Mouse (Mus musculus): ENCODE results near the gene Morn1.
"Not testable (repeated sequence)": the region's sequence is repeated elsewhere in the genome, so short reads cannot be mapped to it uniquely, and the experiment has no call there.

Gene Morn1

DNA sequence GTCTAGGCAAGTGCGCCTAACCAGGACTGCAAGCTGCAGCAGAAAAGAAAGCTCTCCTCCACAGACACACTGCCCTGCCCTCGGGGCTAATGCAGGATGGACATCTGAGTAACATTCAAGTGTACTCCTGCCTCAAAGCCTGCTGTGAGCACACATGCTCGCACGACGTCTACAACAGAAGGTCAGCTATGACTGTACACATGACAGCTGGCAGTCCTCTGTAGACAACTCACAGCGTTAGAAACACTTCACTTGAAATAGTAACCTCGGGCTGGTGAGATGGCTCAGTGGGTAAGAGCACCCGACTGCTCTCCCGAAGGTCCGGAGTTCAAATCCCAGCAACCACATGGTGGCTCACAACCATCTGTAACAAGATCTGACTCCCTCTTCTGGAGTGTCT, 7.6 kb upstream of the Morn1 start:
- not testable (repeated sequence) for DNase-seq (ENCODE audit: low spot score)

DNA sequence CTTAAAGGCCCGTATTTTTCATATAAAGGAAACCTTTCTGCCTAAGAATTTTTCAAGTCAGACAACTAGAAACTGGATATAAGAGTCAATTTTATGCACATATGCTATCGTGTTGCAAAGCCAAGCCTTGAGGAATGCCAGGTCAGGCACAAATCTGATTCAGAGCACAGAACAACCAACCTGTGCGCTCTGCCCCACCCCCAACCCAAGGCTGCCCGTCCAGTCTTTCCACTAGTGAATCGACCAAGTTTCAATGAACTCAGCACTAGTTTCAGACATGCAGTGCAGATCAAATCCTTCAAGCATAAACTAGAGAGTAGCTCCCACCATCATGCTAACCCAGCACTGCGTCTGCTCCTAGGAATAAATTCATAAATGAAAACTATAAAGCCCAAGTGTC, 6.7 kb upstream of the Morn1 start:
- DNase-seq (ENCODE audit: low spot score) = no peak

DNA sequence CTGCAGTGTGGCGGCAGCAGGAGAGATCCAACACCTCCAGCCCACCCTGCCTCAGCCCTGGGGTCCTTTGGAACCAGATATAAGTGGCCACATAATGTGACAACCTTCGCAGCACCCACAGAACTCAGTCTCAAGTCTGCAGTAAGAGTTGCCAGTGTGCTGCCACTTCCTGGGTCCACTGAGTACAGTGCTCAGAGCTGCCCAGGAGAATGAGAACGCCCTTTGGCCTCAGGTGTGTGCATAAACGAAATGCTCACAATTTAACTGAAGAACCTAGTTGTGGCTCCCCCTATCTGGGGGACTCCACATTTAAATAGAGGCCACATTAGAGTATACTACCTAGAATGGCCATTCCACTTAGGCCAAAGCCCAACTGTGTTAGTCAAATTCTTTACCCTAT, 2.8 kb upstream of the Morn1 start:
- no peak for DNase-seq (ENCODE audit: low spot score)

DNA sequence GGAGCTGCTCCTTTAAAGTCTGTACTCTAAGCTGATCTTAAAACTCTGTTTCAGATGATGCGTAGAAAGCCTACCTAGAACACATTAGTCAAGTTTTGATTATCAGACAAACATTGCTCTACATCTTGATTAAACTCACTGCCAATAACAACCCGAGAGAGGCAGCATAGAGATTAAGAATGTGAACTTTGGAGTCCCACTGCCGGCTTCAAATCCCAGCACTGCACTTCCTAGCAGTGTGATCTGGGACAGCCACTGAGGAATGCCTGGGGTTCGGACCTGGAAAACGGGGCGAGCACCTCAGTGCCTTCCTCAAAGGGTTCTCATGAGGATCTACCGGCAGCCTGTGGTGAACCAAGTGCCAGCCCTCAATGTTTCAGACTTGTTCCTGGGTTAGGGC, 2.0 kb upstream of the Morn1 start:
- DNase-seq (ENCODE audit: low spot score) = no peak

DNA sequence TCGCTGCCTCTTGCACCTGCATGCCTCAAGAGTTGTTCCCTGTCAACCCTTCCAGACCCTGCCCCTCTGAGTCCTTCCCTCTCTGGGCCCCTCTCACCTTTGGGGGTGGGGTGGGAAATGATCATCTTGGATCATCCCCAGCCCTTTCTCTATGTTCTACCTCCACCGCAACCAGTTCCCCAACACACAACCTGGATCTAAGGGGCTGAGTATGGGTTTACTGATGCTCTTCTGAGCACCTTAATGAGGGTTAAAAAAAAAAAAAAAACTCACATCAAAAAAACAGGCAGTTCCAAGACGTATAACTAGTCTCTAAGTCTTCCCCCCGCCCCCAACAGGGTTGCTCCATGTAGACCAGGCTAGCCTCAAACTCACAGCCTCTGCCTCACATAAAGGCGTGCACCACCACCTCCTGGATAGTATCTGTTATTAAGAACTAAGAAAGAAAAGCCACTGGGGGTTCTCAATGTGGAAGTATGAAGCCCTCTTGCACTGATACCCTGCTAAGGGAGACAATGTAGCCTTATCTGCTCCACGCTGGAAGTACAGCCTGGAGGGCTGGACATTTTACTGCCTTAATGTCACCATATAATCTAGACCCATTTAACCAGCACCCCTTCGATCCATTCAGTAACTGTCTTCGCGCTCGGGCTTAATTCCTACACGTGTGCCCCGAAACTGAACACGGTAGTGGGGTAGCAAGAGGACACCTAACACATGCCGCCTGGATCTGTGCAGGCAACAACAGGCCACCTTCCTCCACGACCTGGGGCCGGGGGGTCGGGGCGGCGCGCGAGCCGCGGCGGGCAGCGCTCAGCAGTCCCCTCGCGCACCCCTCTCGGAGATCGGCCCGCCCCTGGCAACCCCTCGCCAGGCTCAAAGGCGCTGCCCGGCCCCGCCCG, 920 bp upstream of the Morn1 start:
- DNase-seq (ENCODE audit: low spot score) = no peak

DNA sequence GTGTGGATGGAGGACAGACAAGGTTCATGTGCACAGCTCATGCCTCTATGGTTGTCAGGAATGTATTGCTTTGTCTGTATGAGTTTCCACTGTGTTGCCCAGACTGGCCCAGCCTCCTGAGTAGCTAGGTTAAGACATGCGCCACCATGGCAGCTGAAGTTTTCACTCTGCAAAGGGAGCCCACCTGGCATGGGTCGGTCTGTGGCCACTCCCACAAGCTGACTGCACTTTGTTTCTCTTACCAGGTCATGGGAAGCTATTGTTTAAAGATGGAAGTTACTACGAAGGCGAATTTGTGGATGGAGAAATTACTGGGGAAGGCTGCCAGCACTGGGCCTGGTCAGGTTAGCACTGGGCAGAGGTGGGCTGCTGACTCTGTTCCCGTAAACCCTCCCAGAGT, 2.9 kb downstream of the Morn1 start:
- DNase-seq (ENCODE audit: low spot score) = no peak

DNA sequence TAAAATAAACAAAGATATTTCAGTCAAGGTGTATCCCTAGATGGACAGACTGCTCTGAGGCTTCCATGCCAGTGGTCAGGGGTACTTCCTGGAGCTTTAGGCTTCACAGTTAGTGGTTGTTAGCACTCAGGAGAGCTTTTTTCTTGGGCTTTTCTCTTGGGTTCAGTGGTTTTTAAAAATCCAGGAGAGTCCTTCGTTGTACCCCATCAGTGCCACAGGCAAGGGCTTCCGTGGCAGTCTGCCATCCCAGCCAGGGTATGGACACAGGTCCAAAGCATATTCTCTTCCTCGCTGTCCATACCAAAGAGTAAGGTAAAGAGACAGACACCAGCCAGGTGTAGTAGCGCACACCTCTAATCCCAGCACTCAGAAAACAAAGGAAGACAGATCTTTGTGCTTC, 3.8 kb downstream of the Morn1 start:
- DNase-seq (ENCODE audit: low spot score) = no peak

DNA sequence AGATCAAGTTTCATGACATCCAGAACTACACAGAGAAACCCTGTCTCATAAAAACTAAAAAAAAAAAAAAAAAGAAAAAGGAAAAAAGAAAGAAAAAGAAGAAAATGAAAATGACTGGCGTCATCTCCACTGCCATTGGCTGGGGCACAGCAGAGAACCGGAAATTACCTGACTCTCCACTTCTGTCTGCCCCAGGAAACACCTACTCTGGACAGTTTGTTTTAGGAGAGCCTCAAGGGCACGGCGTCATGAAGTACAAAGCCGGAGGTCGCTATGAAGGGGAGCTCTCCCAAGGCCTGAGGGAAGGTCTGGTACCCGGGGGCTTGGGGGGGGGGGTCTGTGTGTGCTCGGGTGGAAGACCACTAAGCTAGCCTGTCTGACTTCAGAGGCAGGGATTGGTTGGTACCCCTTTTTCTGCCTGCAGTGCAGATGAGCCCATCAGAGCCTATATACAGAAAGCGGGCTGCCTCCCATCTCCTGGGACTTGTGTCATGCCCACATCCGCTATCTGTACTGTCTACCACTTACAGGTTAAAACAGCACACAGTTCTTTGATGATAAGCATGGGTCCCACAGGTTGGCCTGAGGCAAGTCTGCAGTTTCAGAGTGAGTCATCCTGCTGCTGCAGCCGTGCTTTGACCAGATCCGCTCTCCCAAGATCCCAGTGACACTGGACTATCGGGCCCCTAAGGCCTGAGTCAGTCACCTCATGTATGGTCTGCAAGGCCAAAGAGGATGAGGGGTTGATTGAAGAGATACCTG, 4.5 kb downstream of the Morn1 start:
- no peak for DNase-seq (ENCODE audit: low spot score)

DNA sequence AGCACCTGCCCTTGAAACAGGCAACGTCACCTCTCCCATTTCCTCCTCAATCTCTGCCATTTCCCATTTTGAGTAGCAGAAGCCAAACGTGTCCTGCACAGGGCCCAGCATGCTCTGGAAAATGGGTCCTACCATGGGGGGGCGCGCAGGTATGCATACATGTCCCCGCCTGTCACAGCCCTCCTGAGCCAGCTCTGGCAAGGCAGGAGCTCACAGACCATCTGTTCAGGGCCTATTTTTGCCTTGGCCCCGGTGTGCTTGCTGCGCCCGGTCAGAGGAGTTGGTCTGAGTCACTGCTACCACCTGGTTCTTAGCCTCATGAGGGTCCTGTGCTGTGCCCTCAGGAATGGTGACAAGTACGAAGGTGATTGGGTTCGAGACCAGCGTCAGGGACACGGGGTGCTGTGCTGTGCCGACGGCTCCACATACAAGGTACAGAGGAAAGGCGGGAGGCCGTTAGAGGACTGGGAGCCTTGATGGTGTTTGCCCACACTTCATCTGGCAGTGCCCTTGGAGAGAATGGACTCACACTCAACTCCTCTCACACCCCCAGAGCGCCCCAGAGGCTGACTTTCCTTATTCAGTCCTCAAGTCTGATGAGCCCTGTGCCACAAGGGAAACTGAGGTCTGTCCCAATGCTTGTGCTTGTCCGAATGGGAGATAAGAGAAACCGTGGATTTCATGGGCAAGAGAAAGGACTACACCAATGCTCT, 6.5 kb downstream of the Morn1 start:
- no peak for DNase-seq (ENCODE audit: low spot score)

DNA sequence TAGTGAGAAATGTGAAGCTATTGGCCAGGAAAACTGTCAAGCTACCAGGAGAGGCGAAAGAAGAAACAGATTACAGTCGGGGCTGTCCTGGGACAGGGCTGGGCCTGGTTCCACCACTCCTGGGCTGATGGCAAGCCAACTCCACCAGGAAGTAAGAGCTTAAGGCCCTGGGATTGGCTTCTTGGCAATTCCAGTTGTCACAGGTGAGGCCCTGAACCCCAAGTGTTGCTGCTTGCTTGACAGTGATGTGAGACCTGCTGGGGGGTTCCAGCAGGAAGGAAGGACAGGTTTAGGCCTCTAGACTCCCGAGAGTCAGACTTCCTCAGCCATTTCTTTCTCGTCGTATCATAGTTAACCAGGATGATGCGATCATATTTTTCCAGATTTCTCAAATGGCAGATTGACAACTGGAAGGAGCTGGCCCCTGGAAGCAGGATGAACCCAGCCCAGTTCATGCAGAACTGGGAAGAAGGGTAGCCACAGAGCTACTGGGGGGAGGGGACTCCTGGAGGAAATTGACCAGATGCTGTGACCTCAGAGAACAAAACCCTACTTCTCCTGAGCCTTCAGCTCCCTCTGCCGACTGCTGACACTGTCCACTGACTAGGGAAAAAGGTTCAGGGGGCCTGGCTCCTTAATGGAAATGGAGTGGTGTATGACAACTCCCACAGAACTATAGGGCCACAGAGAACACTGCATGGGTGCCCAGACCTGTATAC, 7.2 kb downstream of the Morn1 start:
- DNase-seq (ENCODE audit: low spot score) = no peak

DNA sequence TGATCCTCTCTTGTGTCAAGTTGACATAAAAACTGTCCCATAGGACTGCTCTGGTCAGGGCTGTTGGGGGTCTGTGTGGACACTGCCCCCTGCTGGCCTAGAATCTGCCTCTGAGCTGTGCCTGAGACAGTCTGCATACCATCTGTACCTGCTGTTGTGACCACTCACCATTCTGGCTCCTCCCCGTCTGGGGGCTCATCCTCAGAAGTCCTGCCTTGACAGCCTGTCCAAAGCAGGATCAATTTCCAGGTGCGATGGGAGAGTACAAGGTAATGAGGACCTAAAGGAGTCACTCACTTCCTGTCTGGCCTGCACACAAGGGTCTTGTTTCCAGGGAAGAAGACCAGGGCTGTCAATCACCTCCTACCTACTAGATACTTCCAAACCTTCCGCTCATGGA, 8.2 kb downstream of the Morn1 start:
- no peak for DNase-seq (ENCODE audit: low spot score)

DNA sequence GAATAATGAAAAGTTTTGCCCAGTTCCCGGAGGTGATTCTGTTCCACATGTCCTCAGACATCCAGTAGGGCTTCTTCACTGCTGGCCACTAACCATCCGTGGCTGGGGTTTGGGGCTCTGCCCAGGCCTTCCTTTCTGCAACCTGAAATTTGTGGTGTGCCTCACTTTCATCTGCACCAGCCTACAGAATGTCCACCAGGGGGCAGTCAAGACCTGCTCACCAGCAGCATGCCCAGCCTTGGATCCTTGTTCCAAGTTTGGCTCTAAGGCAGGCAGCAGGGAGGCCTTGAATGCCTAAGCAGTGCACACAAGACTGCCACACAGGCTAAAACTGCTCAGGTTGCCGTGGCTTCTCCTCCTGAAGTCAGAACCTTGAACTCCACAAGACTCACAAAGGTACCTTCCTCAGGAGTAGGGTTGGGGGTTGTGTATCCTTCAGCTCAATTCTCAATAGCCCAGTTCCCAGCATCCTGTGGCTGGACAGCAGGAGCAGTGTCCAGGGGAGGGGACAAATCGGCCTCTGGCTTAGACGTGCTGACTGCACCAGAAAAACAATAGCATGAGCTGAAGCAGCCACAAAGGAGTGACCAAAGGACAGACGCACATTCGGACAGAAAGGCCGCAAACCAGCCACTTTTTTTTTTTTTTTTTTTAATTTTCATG, 9.0 kb downstream of the Morn1 start:
- DNase-seq (ENCODE audit: low spot score) = peak; percentile 77

DNA sequence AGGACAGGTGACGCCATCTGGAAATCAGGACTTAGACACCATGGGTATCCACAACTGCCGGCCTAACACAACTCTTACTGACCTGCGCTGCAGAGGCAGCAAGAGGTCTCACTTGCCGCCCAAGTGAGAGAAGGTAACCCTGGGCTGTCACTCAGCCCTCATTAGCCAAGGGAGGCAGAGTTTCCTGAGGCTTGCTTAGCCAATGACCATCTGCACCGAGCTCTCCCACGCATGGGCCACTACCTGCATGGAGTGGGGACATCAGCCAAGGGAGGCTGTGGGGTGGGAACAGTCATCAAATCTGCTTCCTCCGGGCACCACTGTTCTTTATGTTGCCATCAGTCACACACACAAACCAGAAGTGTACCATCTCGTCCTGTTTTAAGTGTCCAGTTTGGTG, 9.6 kb downstream of the Morn1 start:
- no peak for DNase-seq (ENCODE audit: low spot score)

DNA sequence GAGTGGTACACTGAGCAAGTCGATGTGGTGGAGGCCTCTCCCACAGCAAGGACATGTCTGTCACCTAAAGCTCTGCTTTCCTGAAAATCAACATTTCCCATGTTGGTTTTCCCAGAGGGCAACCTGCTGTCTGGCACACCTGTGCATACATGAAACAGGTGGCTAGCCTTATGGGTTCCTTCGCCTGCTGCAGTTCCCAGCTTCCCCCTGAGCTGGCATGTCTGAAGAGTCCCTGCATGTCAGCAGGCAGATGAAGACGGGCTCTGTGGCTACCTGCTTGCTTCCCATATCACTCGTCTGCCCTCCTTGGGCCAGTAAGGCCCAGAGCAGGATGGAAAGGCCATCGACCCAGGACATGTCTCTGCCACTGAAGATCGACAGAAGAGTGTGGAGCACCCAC, 11.1 kb downstream of the Morn1 start:
- no peak for DNase-seq (ENCODE audit: low spot score)

DNA sequence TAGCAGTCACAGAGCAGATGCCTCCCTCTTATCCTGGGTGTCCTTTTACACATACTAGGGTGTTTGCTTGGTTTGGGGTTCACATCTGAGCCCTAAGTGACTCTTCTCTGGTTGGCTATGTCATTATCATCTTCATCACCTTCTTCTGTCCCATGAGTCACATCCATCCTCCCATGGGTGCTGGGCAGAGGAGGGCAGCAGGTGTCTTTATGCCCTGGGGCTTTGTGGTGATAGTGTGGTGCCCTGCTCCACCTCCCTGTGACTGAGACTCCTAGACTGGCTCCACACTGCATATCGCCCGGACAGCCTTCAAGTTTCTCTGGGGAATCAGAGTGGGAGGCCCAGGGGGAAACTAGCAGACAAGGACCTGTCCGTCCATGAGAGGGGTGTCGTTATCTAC, 12.2 kb downstream of the Morn1 start:
- DNase-seq (ENCODE audit: low spot score) = no peak

DNA sequence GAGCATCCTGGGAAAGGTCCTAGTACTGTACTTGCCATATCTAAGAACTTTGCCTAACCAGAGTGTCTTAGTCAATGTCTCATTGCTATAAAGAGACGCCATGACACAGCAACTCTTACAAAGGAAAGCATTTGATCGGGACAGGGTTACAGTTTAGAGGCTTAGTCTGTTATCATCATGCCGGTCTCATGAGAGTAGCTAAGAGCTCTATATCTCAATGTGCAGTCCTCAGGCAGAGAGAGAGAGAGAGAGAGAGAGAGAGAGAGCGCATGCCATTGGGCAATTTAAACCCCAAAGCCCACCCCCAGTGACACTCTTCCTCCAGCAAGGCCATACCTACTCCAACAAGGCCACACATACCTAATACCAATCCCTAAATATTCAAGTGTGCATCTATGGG, 21.5 kb downstream of the Morn1 start:
- DNase-seq (ENCODE audit: low spot score) = no peak

DNA sequence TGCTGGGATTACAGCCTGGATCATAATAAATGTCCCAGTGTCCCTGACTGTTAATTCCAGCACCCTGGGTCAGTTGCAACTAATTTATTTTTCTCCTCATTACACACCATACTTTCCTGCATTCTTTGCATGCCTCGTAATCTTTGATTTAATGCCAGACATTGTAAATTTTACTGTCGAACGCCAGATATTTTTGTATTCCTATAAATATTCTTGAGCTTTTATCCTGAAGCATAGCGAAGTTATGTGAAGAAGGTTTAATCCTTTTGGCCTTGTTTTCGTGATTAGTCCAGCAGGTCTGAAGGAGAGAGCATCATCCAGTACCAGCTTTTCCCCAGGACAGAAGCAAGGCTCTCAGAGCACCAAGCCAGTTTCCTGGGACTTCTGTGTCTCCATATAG, 23.1 kb downstream of the Morn1 start:
- no peak for DNase-seq (ENCODE audit: low spot score)

DNA sequence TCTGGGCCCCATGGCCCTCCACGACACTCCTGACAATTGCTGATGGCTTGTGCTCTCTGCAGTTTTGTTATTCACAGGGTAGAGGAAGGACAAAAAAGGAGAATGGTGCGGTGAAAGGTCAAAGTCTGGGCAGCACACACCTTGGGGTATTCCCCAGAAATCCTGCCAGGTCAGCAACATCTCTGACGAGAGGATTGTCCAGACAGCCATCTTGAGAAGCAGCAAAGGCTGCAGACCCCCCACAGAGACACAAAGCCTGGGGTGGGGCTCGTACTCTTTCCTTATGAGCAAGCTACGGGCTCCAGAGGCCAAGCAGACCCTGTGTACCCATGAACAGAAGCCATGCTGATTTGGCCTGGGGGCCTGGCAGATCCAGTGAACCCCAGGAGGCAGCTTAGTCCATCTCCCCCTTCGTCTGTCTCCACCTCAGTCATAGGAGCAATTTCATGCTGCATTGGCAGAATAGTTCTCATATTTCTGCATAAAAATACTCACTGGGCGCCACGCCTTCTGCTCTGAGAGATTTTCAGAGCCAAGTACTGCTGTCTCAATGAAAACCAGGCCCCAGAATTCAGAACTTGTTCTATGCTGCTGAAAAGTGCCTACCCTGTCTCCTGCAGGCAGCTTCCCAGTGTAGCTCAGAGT, 27.5 kb downstream of the Morn1 start:
- DNase-seq (ENCODE audit: low spot score) = no peak

DNA sequence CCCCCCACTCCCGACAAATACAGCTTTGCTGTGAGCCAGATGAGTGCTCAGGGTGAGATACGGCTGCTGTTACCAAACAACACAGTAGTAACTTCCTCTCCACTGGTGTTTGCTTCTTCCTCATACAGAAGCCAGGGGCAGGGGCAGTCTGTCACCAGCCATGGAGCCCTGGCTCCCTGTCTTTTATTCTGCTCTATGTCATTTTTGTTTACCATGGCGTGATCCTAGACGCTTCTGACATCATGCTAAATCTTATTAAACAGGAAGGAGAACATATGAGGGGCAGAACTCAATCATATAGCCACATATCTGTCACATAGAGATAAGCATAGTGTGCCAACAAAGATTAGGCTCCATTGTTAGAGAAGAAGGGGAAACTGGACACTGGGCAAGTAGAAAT, 30.2 kb downstream of the Morn1 start:
- no peak for DNase-seq (ENCODE audit: low spot score)

DNA sequence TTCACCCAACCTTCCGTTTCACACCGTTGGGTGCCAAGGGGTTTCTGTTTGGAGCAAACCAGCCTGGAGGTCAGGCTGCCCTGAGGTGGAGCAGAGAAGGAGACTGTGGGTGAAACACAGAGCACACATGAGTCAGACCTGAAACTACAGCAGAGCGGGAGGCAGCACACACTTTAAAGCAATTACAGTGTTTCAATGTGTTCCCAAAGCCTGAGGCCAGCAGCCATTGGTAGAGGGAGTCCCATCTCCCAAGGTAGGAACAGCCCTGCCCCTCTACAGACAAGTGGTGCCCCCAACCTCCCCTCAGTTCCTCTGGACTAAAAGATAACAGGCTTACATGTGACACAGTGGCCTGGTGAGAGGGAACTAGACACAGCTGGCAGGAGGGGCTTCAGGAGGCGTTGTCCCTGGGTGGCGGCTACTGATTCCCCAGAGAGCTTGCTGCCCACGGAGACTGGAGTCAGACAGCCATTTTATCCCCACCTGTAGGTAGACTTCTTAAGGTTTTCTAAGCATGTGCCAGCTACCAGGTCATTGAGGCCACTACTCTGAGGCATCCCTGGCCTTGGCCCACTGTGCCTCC, 31.1 kb downstream of the Morn1 start:
- DNase-seq (ENCODE audit: low spot score) = no peak

DNA sequence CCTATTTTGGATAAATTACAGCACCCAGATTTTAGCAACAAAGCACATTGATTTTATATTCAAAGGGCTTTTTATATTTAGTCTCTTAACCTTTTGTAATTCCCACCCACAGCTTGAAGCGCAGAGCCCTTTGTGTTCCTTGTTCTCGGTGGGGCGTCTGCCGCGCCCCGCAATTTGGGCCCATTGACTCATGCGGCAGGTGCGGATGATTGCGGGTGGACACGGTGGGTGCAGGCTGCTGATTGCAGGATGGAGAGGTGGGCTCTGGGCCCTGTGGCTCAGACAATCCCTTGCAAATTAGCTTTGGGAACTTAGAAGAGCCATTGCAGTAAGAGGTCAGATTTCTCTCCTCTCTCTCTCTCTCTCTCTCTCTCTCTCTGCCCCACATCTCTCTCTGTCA, 31.9 kb downstream of the Morn1 start:
- DNase-seq (ENCODE audit: low spot score) = no peak

Measured in ovary, adult 18-20 months (tissue).